ENCODE assay signal across 8 mouse cellular contexts in the genomic region with DNA sequence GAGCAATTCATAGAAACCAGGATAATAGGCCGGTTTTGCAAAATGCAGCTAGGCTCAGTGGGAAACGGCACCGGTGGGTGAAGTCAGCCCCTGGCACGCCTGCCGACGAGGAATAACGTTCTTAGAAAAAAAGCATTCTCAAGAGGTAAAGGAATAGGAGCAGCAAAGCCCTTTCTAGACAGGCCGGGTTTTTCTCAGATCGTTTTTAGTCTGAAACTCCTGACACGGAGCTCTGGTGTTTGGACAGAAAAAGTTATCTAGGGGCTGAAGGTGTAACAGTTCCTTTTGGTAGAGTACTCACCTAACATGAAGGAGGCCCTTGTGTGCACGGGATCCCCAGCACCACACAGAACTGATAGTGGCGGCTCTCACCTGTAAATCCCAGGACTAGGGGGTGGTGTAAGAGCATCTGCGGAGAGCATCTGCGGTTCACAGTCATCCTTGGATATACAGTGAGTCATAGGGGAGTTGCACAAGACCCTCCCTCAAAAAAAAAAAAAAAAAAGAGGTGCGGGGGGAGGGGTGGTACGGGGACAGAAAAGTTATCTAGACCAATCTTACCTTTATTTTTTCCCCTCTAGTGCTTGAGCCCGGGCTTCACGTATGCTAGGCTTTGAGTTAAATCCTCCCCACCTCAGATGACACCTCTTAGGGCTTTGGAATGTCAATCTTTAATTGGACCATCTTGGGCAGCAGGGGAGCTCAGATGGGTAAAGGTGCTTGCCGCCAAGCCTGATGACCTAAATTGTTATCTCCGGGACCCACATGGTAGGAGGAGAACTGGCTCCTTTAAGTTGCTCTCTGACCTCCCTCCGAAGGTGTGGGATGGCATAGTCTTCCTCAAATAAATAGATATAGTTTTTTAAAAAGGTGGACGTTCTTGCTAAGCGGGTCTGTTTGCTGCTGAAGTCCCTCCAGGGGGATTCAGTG. TPM values are rescaled to one million over a fixed set of nuclear protein-coding genes. Genes with fewer than 3 reads are reported as not detected.
DNase-seq lines count a peak whose midpoint lies in the region; ATAC-seq lines count a peak whose summit lies in the region.

No protein-coding gene starts in this region.

- H3K4me2 ChIP-seq in lung, embryonic 15.5 days = peak overlapping the region; percentile 75
- peak overlapping the region; percentile 97 for H3K4me2 ChIP-seq in intestine, embryonic 14.5 days (ENCODE audit: low read length)
- peak overlapping the region; percentile 61 for H3K4me2 ChIP-seq in midbrain, embryonic 16.5 days (ENCODE audit: low read length)

- no peak for ATAC-seq in lung, embryonic 15.5 days (ENCODE audit: borderline replicate concordance, extremely low read depth, low FRiP score, low TSS enrichment)
- ATAC-seq in intestine, embryonic 14.5 days (replicated peaks; ENCODE audit: low FRiP score, low TSS enrichment, low read depth) = no peak
- ATAC-seq in midbrain, embryonic 16.5 days = no peak

- no peak overlapping the region for H3K27ac ChIP-seq in lung, embryonic 15.5 days
- no peak overlapping the region for H3K27ac ChIP-seq in embryonic facial prominence, embryonic 10.5 days (replicated peaks)
- H3K27ac ChIP-seq in intestine, embryonic 14.5 days (ENCODE audit: low read depth) = no peak overlapping the region
- peak overlapping the region; percentile 59 for H3K27ac ChIP-seq in midbrain, embryonic 16.5 days (ENCODE audit: low read length)

- peak overlapping the region; percentile 55 for H3K9ac ChIP-seq in lung, embryonic 15.5 days
- H3K9ac ChIP-seq in intestine, embryonic 14.5 days (ENCODE audit: low read length) = peak overlapping the region; percentile 56
- H3K9ac ChIP-seq in midbrain, embryonic 16.5 days (ENCODE audit: low read depth, low read length) = peak overlapping the region; percentile 82

- no peaks in the 10 kb centered on the region for H3K9me3 ChIP-seq in lung, embryonic 15.5 days
- no peaks in the 10 kb centered on the region for H3K9me3 ChIP-seq in embryonic facial prominence, embryonic 10.5 days
- H3K9me3 ChIP-seq in intestine, embryonic 14.5 days (ENCODE audit: control insufficient read depth, low read length) = no peaks in the 10 kb centered on the region
- no peaks in the 10 kb centered on the region for H3K9me3 ChIP-seq in midbrain, embryonic 16.5 days (replicated peaks; ENCODE audit: control insufficient read depth, low read length, poor library complexity, severe bottlenecking)

- H3K36me3 ChIP-seq in lung, embryonic 15.5 days = no peaks in the 10 kb centered on the region
- H3K36me3 ChIP-seq in embryonic facial prominence, embryonic 10.5 days (replicated peaks) = peaks cover 40% of the 10 kb centered on the region
- no peaks in the 10 kb centered on the region for H3K36me3 ChIP-seq in intestine, embryonic 14.5 days (ENCODE audit: control insufficient read depth, insufficient read depth, low read length)
- H3K36me3 ChIP-seq in midbrain, embryonic 16.5 days (ENCODE audit: control insufficient read depth, insufficient read depth, low read length) = peaks cover 4% of the 10 kb centered on the region; the same call in 1 of the 2 replicates

- no peak for DNase-seq in lung, postnatal 14 days
- peak; percentile 5 for DNase-seq in embryonic facial prominence, embryonic 10.5 days (ENCODE audit: low spot score)
- no peak for DNase-seq in intestine, embryonic 14.5 days (ENCODE audit: low spot score)
- no peak for DNase-seq in thymus, postnatal 25 days
- no peak for DNase-seq in cerebellum, adult 11 months
- DNase-seq in frontal cortex, postnatal 36 days (ENCODE audit: low spot score in 2 of 2) = no peak

- WGBS in lung, embryonic 15.5 days = 27% methylated on average over 23 of the region's 23 CpGs
- 36% methylated on average over 23 of the region's 23 CpGs for WGBS in embryonic facial prominence, embryonic 10.5 days
- 31% methylated on average over 22 of the region's 23 CpGs for WGBS in intestine, embryonic 14.5 days
- 34% methylated on average over 23 of the region's 23 CpGs for WGBS in midbrain, embryonic 16.5 days

- H3K4me3 ChIP-seq in lung, embryonic 15.5 days = peak overlapping the region; percentile 67
- H3K4me3 ChIP-seq in embryonic facial prominence, embryonic 10.5 days = peak overlapping the region; percentile 83
- peak overlapping the region; percentile 50 for H3K4me3 ChIP-seq in intestine, embryonic 14.5 days (ENCODE audit: low read depth, low read length)
- H3K4me3 ChIP-seq in midbrain, embryonic 16.5 days (ENCODE audit: low read depth, low read length) = peak overlapping the region; percentile 83

- peaks cover 18% of the 10 kb centered on the region for H3K4me1 ChIP-seq in lung, embryonic 15.5 days
- peaks cover 17% of the 10 kb centered on the region for H3K4me1 ChIP-seq in embryonic facial prominence, embryonic 10.5 days
- peaks cover 12% of the 10 kb centered on the region for H3K4me1 ChIP-seq in intestine, embryonic 14.5 days (replicated peaks; ENCODE audit: control insufficient read depth, insufficient read depth, low read length)
- H3K4me1 ChIP-seq in midbrain, embryonic 16.5 days (ENCODE audit: control insufficient read depth, insufficient read depth, low read length) = peaks cover 14% of the 10 kb centered on the region

- H3K27me3 ChIP-seq in lung, embryonic 15.5 days = no peaks in the 10 kb centered on the region
- H3K27me3 ChIP-seq in embryonic facial prominence, embryonic 10.5 days (replicated peaks; ENCODE audit: low read depth, poor library complexity, severe bottlenecking) = peaks cover 15% of the 10 kb centered on the region; the same call in 1 of the 2 replicates
- H3K27me3 ChIP-seq in intestine, embryonic 14.5 days (replicated peaks; ENCODE audit: control insufficient read depth, insufficient read depth, low read length) = no peaks in the 10 kb centered on the region
- no peaks in the 10 kb centered on the region for H3K27me3 ChIP-seq in midbrain, embryonic 16.5 days (ENCODE audit: control insufficient read depth, insufficient read depth, low read depth, low read length)

RNA-seq across cellular contexts. Expression of a gene that starts 1.0 kb away (rescaled TPM):
- 7.9 and 8.1 TPM in 2 replicates for polyA plus RNA-seq in lung, embryonic 15.5 days (2015; fragmentation: Nextera tagmentation; extraction: Ambion mirVana)
- 12.4 and 12.6 TPM in 2 replicates for polyA plus RNA-seq in embryonic facial prominence, embryonic 10.5 days (2016; fragmentation: Nextera tagmentation; extraction: Ambion mirVana)
- 9.3 and 10.3 TPM in 2 replicates for polyA plus RNA-seq in intestine, embryonic 14.5 days (2014; fragmentation: Nextera tagmentation; extraction: Ambion mirVana)
- 21.5 and 22.8 TPM in 2 replicates for polyA plus RNA-seq in midbrain, embryonic 16.5 days (2015; fragmentation: Nextera tagmentation; extraction: Ambion mirVana)
